Mouse (Mus musculus): Measurements from ENCODE around the gene Stk16. TPM values are rescaled to one million over a fixed set of nuclear protein-coding genes. Genes with fewer than 3 reads are reported as not detected.

The Stk16 gene
- polyA plus RNA-seq, 1 experiment from 2014 or later: 101 TPM

DNA sequence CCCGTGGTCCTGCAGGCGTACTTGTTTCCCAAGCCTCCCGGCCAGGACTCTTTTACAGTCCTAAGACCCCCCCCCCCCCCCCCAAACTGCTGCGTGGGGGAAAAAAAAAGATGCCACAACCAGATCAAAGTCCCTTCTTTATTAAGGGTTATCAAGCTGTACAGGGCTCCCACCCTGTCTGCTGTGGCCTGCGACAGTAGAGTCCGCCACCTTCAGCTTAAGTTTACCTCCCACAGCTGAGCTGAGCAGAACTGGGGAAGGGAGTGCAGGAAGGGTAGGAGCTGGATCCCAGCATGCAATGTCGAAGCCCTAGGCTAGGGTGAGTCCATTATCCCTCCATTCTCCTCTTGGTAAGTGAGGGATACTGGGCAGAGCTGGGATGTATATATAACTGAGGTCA is 29.9 kb upstream of the Stk16 start:
- Histone ChIP-seq H3K4me3 (ENCODE audit: low read depth, low read length) (peak overlapping the region; percentile 83), H3K4me2 (ENCODE audit: low read depth, low read length) (peak overlapping the region; percentile 97), H3K9me3 (ENCODE audit: low read length) (0 out of 2 replicates have a peak, but pooled peaks cover 2% of the 10 kb centered on the region), H3K27me3 (ENCODE audit: insufficient read depth, low read length) (no peaks in the 10 kb centered on the region), H3K36me3 (replicated peaks; ENCODE audit: insufficient read depth, low read length) (peaks cover 70% of the 10 kb centered on the region), H3K9ac (replicated peaks) (no peak overlapping the region), H3K27ac (ENCODE audit: low read depth) (peak overlapping the region; percentile 59), H3K4me1 (ENCODE audit: insufficient read depth) (peaks cover 13% of the 10 kb centered on the region)
- TF ChIP-seq EP300 (IDR thresholded peaks at IDR 0.05; ENCODE audit: low read depth): no peak
- no peak for TF ChIP-seq CTCF (IDR thresholded peaks at IDR 0.05; ENCODE audit: low read depth)
- DNase-seq: no peak
- WGBS (ENCODE audit: insufficient replicate concordance): 45% methylated on average over 7 of the region's 7 CpGs
- ATAC-seq: no peak

DNA sequence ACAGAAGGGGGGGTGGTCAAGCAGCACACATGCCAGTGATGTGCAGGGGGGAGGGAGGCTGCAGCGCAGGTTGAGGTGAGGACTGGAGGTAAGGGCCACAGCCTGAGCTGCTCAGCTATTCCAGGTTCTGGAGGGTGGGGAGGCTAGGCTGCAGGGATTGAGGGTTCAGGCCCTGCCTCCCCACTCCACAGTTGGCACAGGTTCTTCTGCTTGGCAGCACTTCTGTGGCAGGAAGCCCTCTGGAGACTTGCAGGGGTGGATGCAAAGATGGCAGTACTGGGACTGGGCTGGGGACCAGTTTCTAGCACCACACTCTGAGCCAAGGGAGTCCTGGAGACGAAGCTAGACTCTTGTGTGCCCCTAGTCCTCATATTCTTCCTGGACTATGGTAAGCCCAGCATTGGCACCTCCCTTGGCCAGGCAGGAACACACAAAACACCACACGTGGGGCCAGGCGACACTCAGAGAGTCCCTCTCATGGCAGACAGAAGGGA is 29.2 kb upstream of the Stk16 start:
- TF ChIP-seq CTCF (IDR thresholded peaks at IDR 0.05; ENCODE audit: low read depth) (no peak), EP300 (IDR thresholded peaks at IDR 0.05; ENCODE audit: low read depth) (no peak)
- H3K27me3 ChIP-seq (ENCODE audit: insufficient read depth, low read length): no peaks in the 10 kb centered on the region
- no peak for ATAC-seq
- H3K4me2 ChIP-seq (ENCODE audit: low read depth, low read length): no peak overlapping the region
- H3K27ac ChIP-seq (ENCODE audit: low read depth): no peak overlapping the region
- peaks cover 13% of the 10 kb centered on the region for H3K4me1 ChIP-seq (ENCODE audit: insufficient read depth)
- WGBS (ENCODE audit: insufficient replicate concordance): 88% methylated on average over 4 of the region's 4 CpGs
- no peak for DNase-seq
- H3K4me3 ChIP-seq (ENCODE audit: low read depth, low read length): no peak overlapping the region
- H3K36me3 ChIP-seq (replicated peaks; ENCODE audit: insufficient read depth, low read length): peaks cover 70% of the 10 kb centered on the region
- H3K9ac ChIP-seq (replicated peaks): no peak overlapping the region
- H3K9me3 ChIP-seq (ENCODE audit: low read length): 0 out of 2 replicates have a peak, but pooled peaks cover 2% of the 10 kb centered on the region

DNA sequence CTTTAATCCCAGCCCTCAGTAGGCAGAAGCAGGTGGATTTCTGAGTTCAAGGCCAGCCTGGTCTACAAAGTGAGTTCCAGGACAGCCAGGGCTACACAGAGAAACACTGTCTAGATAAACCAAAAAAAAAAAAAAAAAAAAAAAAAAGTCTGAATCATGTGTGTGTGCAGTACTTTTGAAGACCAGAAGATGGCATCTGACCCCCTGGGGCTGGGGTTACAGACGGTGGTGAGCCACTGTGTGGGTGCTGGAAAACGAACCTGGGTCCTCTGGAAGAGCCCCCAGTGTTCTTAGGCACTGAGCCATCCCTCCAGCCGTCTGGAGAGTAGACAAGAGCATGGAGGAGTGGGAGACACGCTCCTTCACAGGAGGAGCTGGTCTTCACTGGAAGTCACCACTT is 28.5 kb upstream of the Stk16 start:
- peak; percentile 46 for TF ChIP-seq CTCF (IDR thresholded peaks at IDR 0.05; ENCODE audit: low read depth)
- no peak for TF ChIP-seq EP300 (IDR thresholded peaks at IDR 0.05; ENCODE audit: low read depth)
- no peak overlapping the region for H3K27ac ChIP-seq (ENCODE audit: low read depth)
- 72% methylated on average over 4 of the region's 4 CpGs for WGBS (ENCODE audit: insufficient replicate concordance)
- H3K27me3 ChIP-seq (ENCODE audit: insufficient read depth, low read length): no peaks in the 10 kb centered on the region
- H3K36me3 ChIP-seq (replicated peaks; ENCODE audit: insufficient read depth, low read length): peaks cover 70% of the 10 kb centered on the region
- DNase-seq (no peak), ATAC-seq (no peak)
- peaks cover 13% of the 10 kb centered on the region for H3K4me1 ChIP-seq (ENCODE audit: insufficient read depth)
- H3K9ac ChIP-seq (replicated peaks): no peak overlapping the region
- H3K4me2 ChIP-seq (ENCODE audit: low read depth, low read length): no peak overlapping the region
- H3K4me3 ChIP-seq (ENCODE audit: low read depth, low read length): no peak overlapping the region
- H3K9me3 ChIP-seq (ENCODE audit: low read length): 0 out of 2 replicates have a peak, but pooled peaks cover 2% of the 10 kb centered on the region

DNA sequence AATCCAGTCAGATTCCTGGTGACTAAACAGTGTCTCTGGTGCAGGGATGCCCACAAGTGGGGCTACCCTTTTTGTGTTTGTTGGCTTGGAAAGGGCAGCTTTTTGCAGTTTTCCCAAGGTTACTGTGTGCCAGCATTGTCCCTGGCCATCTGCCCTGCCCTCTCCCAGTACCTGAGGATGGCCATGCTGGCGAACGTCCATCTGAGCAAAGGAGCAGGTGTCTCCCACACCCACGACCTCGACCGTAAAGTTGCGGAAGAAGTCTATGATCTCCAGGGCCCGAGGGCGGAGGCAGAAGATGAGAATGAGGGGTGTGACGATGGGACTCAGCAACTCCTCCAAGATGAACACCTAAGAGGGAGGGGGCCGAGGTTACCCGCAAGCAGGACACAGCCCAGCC is 25.1 kb upstream of the Stk16 start:
- Histone ChIP-seq H3K9ac (replicated peaks) (no peak overlapping the region), H3K36me3 (replicated peaks; ENCODE audit: insufficient read depth, low read length) (peaks cover 78% of the 10 kb centered on the region), H3K9me3 (ENCODE audit: low read length) (0 out of 2 replicates have a peak, but pooled peaks cover 2% of the 10 kb centered on the region), H3K27me3 (ENCODE audit: insufficient read depth, low read length) (no peaks in the 10 kb centered on the region), H3K4me3 (ENCODE audit: low read depth, low read length) (no peak overlapping the region), H3K4me1 (ENCODE audit: insufficient read depth) (peaks cover 19% of the 10 kb centered on the region), H3K27ac (ENCODE audit: low read depth) (no peak overlapping the region), H3K4me2 (ENCODE audit: low read depth, low read length) (no peak overlapping the region)
- ATAC-seq: no peak
- DNase-seq: no peak
- 91% methylated on average over 11 of the region's 11 CpGs for WGBS (ENCODE audit: insufficient replicate concordance)
- no peak for TF ChIP-seq EP300 (IDR thresholded peaks at IDR 0.05; ENCODE audit: low read depth)
- TF ChIP-seq CTCF (IDR thresholded peaks at IDR 0.05; ENCODE audit: low read depth): no peak

DNA sequence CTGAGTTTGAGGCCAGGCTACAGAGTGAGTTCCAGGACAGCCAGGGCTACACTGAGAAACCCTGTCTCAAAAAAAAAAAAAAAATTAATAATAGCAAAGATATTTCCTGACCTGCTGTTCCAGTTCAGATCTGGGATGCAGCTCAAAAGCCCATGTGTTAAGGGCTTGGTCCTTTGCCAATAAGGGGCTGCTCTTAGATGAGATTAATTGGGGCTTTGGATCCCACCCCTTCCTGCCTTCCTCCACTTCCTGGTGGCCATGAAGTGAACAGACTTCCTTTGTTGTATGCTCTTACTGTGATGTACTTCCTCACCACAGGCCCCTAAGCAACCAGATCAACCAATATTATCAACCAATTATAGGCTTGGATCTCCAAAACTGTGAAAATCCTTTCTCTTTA is 23.5 kb upstream of the Stk16 start:
- peaks cover 24% of the 10 kb centered on the region for H3K4me1 ChIP-seq (ENCODE audit: insufficient read depth)
- H3K4me2 ChIP-seq (ENCODE audit: low read depth, low read length): no peak overlapping the region
- DNase-seq: no peak
- peaks cover 69% of the 10 kb centered on the region for H3K36me3 ChIP-seq (replicated peaks; ENCODE audit: insufficient read depth, low read length)
- H3K9me3 ChIP-seq (ENCODE audit: low read length): 0 out of 2 replicates have a peak, but pooled peaks cover 2% of the 10 kb centered on the region
- H3K27me3 ChIP-seq (ENCODE audit: insufficient read depth, low read length): no peaks in the 10 kb centered on the region
- no peak overlapping the region for H3K9ac ChIP-seq (replicated peaks)
- no peak overlapping the region for H3K4me3 ChIP-seq (ENCODE audit: low read depth, low read length)
- TF ChIP-seq CTCF (IDR thresholded peaks at IDR 0.05; ENCODE audit: low read depth): no peak
- no peak for TF ChIP-seq EP300 (IDR thresholded peaks at IDR 0.05; ENCODE audit: low read depth)
- no peak overlapping the region for H3K27ac ChIP-seq (ENCODE audit: low read depth)
- no peak for ATAC-seq

DNA sequence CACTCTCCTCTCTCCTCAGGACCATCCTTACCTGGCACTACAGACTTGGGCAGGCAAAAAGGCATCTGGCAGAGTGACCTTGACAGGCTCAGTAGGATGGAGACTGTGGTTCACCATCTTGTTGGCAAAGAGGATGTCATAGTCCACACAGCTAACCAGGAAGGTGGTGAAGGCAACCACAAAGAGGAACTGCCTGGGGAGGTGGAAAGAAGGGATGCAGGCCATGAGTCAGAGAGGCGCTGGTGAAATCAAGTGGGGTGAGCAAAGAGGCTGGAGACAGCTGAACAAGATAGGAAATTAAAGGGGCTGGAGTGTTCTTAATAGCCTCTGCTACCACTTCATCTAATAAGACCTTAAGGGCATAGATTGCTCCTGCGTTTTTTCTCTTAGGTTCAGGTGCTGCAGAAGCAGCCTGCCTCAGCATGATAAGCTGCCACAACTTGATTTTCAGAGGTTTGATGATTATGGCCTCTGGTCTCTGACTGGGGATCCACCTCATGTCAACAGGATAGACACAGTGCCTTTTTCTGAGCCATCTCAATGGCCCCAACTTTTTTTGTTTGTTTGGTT is 22.6 kb upstream of the Stk16 start:
- Histone ChIP-seq H3K4me1 (ENCODE audit: insufficient read depth) (peaks cover 24% of the 10 kb centered on the region), H3K9ac (replicated peaks) (no peak overlapping the region), H3K27ac (ENCODE audit: low read depth) (no peak overlapping the region), H3K9me3 (ENCODE audit: low read length) (no peaks in the 10 kb centered on the region), H3K36me3 (replicated peaks; ENCODE audit: insufficient read depth, low read length) (peaks cover 60% of the 10 kb centered on the region), H3K4me3 (ENCODE audit: low read depth, low read length) (no peak overlapping the region), H3K27me3 (ENCODE audit: insufficient read depth, low read length) (no peaks in the 10 kb centered on the region), H3K4me2 (ENCODE audit: low read depth, low read length) (no peak overlapping the region)
- WGBS (ENCODE audit: insufficient replicate concordance): 45% methylated on average over 2 of the region's 2 CpGs
- TF ChIP-seq EP300 (IDR thresholded peaks at IDR 0.05; ENCODE audit: low read depth): no peak
- no peak for TF ChIP-seq CTCF (IDR thresholded peaks at IDR 0.05; ENCODE audit: low read depth)
- DNase-seq: peak; percentile 46
- ATAC-seq: no peak

All from liver, postnatal 0 days (tissue).